Mouse (Mus musculus) gastrocnemius, postnatal 25 days (tissue): ENCODE measurements around the gene Eps8l2. TPM values are rescaled to one million over a fixed set of nuclear protein-coding genes. Genes with fewer than 3 reads are reported as not detected.

Experiments used
- DNase-seq: peaks from one replicate; pipeline ENCODE4 v3.0.0; 2022
- total RNA-seq, 2 experiments: library from RNA; stranded (reverse); gene quantifications; 1 replicate in 1 of 2; 2 replicates in 1 of 2; pipeline ENCODE4 v1.2.3; 2021

Eps8l2 gene
- total RNA-seq, 2 experiments from 2014 or later: 1.5 to 2.1 TPM

GRCm38 (mm10) chr7:141328373-141328990 lies 10.2 kb upstream of the Eps8l2 start:
- no peak for DNase-seq

DNA sequence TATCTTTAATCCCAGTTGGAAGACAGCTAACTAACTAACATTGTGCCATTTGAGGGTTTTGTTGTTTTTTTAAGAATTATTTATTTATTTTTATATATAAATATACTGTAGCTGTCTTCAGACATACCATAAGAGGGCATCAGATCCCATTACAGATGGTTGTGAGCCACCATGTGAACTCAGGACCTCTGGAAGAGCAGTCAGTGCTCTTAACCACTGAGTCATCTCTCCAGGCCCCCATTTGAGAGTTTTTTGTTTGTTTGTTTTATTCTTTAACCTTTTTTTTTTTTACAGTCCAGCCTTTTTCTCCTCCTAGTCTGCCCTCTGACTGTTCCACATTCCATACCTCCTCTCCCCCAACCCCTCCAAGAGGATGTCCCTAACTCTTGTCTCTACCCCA lies 8.0 kb upstream of the Eps8l2 start:
- DNase-seq: no peak

GRCm38 (mm10) chr7:141331990-141332389 lies 6.7 kb upstream of the Eps8l2 start:
- DNase-seq: no peak

- DNase-seq: no peak
Observed at GRCm38 (mm10) chr7:141335044-141335579, 3.6 kb upstream of the Eps8l2 start.

GRCm38 (mm10) chr7:141335682-141336081 lies 3.0 kb upstream of the Eps8l2 start:
- no peak for DNase-seq

DNA sequence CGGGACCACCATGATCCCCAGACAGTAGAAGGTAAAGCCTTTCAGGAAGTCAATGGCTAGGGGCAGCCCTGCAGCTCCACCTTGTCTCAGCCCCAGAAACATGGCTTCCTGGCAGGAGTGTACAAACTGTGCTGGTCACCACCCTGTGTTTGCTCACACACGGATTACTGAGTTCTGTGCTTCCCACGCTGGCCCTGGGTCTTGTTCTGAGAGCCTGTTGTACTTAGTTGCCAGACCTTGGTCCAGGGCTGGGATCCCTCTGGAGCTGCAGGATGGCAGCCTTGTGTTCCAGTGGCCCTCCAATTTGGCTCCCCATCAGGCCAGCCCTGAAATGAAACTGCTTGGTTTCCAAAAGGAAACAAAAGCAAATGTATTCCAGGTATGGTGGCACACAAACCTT lies 2.4 kb upstream of the Eps8l2 start:
- DNase-seq: no peak

- DNase-seq: no peak
Observed at GRCm38 (mm10) chr7:141337716-141338416, 814 bp upstream of the Eps8l2 start.

GRCm38 (mm10) chr7:141339215-141339920 lies 688 bp downstream of the Eps8l2 start:
- DNase-seq: no peak

GRCm38 (mm10) chr7:141340023-141340422 lies 1.3 kb downstream of the Eps8l2 start:
- DNase-seq: no peak

- no peak for DNase-seq
Observed at GRCm38 (mm10) chr7:141340476-141340875, 1.8 kb downstream of the Eps8l2 start.

DNA sequence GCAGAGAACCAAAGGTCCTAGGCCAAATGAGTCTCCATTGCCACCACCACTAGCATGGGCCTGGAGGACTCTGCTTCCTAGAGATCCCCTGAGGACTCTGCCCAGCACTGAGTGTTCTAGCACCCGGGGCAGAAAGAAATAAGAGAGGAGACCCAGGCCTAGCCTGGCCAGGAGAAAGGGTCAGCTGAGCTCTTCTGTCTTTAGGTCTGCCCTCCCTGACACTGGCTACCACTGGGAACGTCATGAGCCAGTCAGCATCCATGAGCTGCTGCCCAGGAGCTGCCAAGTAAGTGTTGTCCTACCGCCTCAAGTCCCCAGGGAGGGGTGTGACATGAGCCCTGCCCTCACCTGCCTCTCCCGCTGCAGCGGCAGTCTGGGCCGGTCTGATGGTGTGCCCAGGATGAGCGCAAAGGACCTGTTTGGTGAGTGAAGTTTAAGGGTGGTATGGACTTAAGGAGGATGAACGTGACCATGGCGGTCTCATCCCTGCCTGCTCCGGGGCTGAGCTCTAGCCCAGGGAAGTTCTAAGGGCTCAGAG lies 3.1 kb downstream of the Eps8l2 start:
- no peak for DNase-seq

GRCm38 (mm10) chr7:141343230-141343629 lies 4.5 kb downstream of the Eps8l2 start:
- DNase-seq: no peak

DNA sequence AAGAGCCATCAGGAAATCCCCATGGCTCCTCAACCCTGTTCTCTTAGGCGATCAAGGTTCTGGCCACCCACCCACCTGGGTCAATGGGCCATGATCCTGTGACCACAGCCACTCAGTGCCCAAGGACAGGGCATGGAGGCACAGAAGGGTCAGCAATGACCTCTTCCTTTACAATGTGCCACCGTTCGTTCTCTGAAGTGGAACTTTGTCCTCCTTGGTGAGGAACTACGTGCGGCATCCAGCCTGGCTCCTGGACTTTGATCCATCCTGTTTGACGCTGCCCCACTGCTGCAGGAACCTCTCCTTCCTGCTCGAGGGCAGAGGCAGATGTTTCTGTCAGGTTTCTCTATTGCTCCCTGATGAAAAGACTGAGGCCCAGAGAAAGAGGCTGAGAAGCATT lies 5.0 kb downstream of the Eps8l2 start:
- no peak for DNase-seq

GRCm38 (mm10) chr7:141344787-141345186 lies 6.1 kb downstream of the Eps8l2 start:
- DNase-seq: no peak

GRCm38 (mm10) chr7:141351061-141351460 lies 12.4 kb downstream of the Eps8l2 start:
- DNase-seq: no peak

DNA sequence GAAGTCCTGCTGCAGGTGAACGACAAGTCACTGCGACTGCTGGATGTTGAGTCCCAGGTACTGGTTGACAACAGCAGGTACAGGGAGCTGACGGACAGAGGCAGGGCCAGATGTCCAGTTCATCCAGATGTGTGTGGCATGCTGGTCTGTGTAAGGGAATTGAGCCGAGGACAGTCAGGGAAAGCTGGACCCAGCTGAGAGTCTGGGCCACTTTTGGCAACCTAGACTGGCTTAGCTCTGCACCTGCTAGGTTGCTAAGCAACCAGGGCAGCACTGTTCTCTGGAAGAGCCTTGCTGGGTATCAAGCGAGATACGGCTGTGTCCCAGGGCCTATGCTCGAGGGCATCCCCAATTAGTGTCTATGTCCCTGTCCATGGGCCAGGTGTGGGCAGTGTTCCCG lies 16.4 kb downstream of the Eps8l2 start:
- no peak for DNase-seq

- DNase-seq: no peak
Observed at GRCm38 (mm10) chr7:141355626-141356326, 17.1 kb downstream of the Eps8l2 start.

DNA sequence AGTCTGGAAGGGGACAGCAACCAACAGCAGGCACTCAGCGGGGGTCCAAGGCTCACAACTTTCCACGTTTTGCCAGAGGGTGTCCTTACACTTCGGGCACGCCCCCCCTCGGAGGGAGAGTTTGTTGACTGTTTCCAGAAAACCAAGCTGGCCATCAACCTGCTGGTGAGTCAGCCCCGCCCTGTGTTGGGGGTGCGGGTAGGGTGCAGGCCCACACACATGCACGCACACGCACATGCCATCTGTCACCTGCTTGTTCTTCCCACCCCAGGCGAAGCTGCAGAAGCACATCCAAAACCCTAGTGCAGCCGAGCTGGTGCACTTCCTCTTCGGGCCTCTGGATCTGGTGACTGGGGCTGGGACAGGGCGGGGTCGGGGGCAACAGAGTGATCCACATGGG lies 18.3 kb downstream of the Eps8l2 start:
- no peak for DNase-seq

- DNase-seq: no peak
Observed at GRCm38 (mm10) chr7:141361510-141361909, 22.8 kb downstream of the Eps8l2 start.

GRCm38 (mm10) chr7:141363106-141363751 lies 24.5 kb downstream of the Eps8l2 start:
- peak; percentile 50 for DNase-seq

GRCm38 (mm10) chr7:141363752-141364125 lies 25.1 kb downstream of the Eps8l2 start:
- DNase-seq: no peak
